In genomic region chr3:97901586-97901985, GRCm38 (mm10) we compare ENCODE assay signal across 8 mouse cellular contexts. TPM values are rescaled to one million over a fixed set of nuclear protein-coding genes. Genes with fewer than 3 reads are reported as not detected.
DNase-seq lines count a peak whose midpoint lies in the region; ATAC-seq and TF ChIP-seq lines count a peak whose summit lies in the region.

No protein-coding gene starts in this region.

- WGBS in kidney, adult 2 months = 4% methylated on average over 5 of the region's 5 CpGs
- WGBS in hindbrain, embryonic 16.5 days = 17% methylated on average over 5 of the region's 5 CpGs
- WGBS in midbrain, embryonic 16.5 days = 22% methylated on average over 5 of the region's 5 CpGs

- H3K36me3 ChIP-seq in kidney, adult 2 months (ENCODE audit: control insufficient read depth, insufficient read depth, low read length) = no peaks in the 10 kb centered on the region
- H3K36me3 ChIP-seq in hindbrain, embryonic 16.5 days (ENCODE audit: control insufficient read depth, insufficient read depth, low read length) = no peaks in the 10 kb centered on the region
- no peaks in the 10 kb centered on the region for H3K36me3 ChIP-seq in midbrain, embryonic 16.5 days (ENCODE audit: control insufficient read depth, insufficient read depth, low read length)

- peaks cover 12% of the 10 kb centered on the region; the same call in 1 of the 2 replicates for H3K4me1 ChIP-seq in kidney, adult 2 months (ENCODE audit: control insufficient read depth, insufficient read depth, low read length)
- H3K4me1 ChIP-seq in brown adipose tissue, adult 24 weeks (ENCODE audit: control insufficient read depth, insufficient read depth, insufficient read length, low read length) = peaks cover 11% of the 10 kb centered on the region
- peaks cover 9% of the 10 kb centered on the region for H3K4me1 ChIP-seq in hindbrain, embryonic 16.5 days (ENCODE audit: control insufficient read depth, insufficient read depth, low read depth, low read length)
- H3K4me1 ChIP-seq in midbrain, embryonic 16.5 days (ENCODE audit: control insufficient read depth, insufficient read depth, low read length) = peaks cover 19% of the 10 kb centered on the region

- TF ChIP-seq POLR2A in kidney, adult 2 months (IDR thresholded peaks at IDR 0.05; ENCODE audit: low read depth, low read length) = no peak

- H3K9ac ChIP-seq in hindbrain, embryonic 16.5 days (ENCODE audit: low read depth, low read length) = peak overlapping the region; percentile 82
- peak overlapping the region; percentile 97 for H3K9ac ChIP-seq in midbrain, embryonic 16.5 days (ENCODE audit: low read depth, low read length)

- H3K9me3 ChIP-seq in hindbrain, embryonic 16.5 days (ENCODE audit: control insufficient read depth, low read length) = no peaks in the 10 kb centered on the region
- no peaks in the 10 kb centered on the region for H3K9me3 ChIP-seq in midbrain, embryonic 16.5 days (replicated peaks; ENCODE audit: control insufficient read depth, low read length, poor library complexity, severe bottlenecking)

- TF ChIP-seq CTCF in kidney, adult 2 months (conservative IDR thresholded peaks at IDR 0.05; ENCODE audit: insufficient read depth, insufficient read length, low read depth, low read length) = no peak

- DNase-seq in kidney, adult 2 months = no peak
- no peak for DNase-seq in kidney, adult 18-20 months
- no peak for DNase-seq in gastrocnemius, adult 8-10 months (ENCODE audit: low spot score in 2 of 2)
- DNase-seq in adrenal gland, adult 8-10 months = no peak

- H3K4me2 ChIP-seq in hindbrain, embryonic 16.5 days (ENCODE audit: low read length) = peak overlapping the region; percentile 86
- peak overlapping the region; percentile 84 for H3K4me2 ChIP-seq in midbrain, embryonic 16.5 days (ENCODE audit: low read length)

- H3K4me3 ChIP-seq in kidney, adult 2 months (ENCODE audit: insufficient read depth, low read depth, low read length) = peak overlapping the region; percentile 82
- H3K4me3 ChIP-seq in brown adipose tissue, adult 24 weeks (ENCODE audit: insufficient read depth, low read depth, low read length) = peak overlapping the region; percentile 96
- peak overlapping the region; percentile 76 for H3K4me3 ChIP-seq in hindbrain, embryonic 16.5 days (ENCODE audit: low read length)
- peak overlapping the region; percentile 98 for H3K4me3 ChIP-seq in midbrain, embryonic 16.5 days (ENCODE audit: low read depth, low read length)

- H3K27ac ChIP-seq in kidney, adult 2 months (ENCODE audit: insufficient read depth, low read depth, low read length) = peak overlapping the region; percentile 3; the same call in 1 of the 2 replicates
- H3K27ac ChIP-seq in brown adipose tissue, adult 24 weeks (replicated peaks; ENCODE audit: low read depth, low read length) = peak overlapping the region; percentile 82
- no peak overlapping the region for H3K27ac ChIP-seq in hindbrain, embryonic 16.5 days (ENCODE audit: low read depth, low read length)
- no peak overlapping the region for H3K27ac ChIP-seq in midbrain, embryonic 16.5 days (ENCODE audit: low read length)

- peak; percentile 15; the same call in 1 of the 2 replicates for ATAC-seq in hindbrain, embryonic 16.5 days
- no peak for ATAC-seq in midbrain, embryonic 16.5 days
- ATAC-seq in inflammation-experienced regulatory T-cells, adult 6 months = no peak

- H3K27me3 ChIP-seq in kidney, adult 2 months (replicated peaks; ENCODE audit: control insufficient read depth, insufficient read depth, low read length) = no peaks in the 10 kb centered on the region
- no peaks in the 10 kb centered on the region for H3K27me3 ChIP-seq in hindbrain, embryonic 16.5 days (replicated peaks; ENCODE audit: control insufficient read depth, insufficient read depth, low read length)
- no peaks in the 10 kb centered on the region for H3K27me3 ChIP-seq in midbrain, embryonic 16.5 days (ENCODE audit: control insufficient read depth, insufficient read depth, low read depth, low read length)

RNA-seq across cellular contexts. Expression of gene Sec22b, which starts 0.6 kb away (rescaled TPM):
- polyA plus RNA-seq in kidney, adult 2 months (2012; rRNA removed) = 24.6 and 31.1 TPM in 2 replicates
- polyA plus RNA-seq in brown adipose tissue, adult 24 weeks (2012; ENCODE audit: insufficient read depth, insufficient read length, missing spikeins) = 53.2 and 65.3 TPM in 2 replicates
- 97.5 and 102 TPM in 2 replicates for polyA plus RNA-seq in hindbrain, embryonic 16.5 days (2015; fragmentation: Nextera tagmentation; extraction: Ambion mirVana)
- polyA plus RNA-seq in midbrain, embryonic 16.5 days (2015; fragmentation: Nextera tagmentation; extraction: Ambion mirVana) = 86.9 and 94.8 TPM in 2 replicates
- 100 to 1,000 TPM in 1 of 3 experiments, 10 to 100 TPM in 2; 74.0 to 102 (median 82.1) TPM for polyA plus RNA-seq in inflammation-experienced regulatory T-cells, adult 6 months (2017; shearing (Covaris generic))
- total RNA-seq in gastrocnemius, adult 8-10 months (2022) = 10 to 100 TPM; 24.8 to 29.2 (median 28.2) TPM
- total RNA-seq in adrenal gland, adult 8-10 months (2022) = 100 to 1,000 TPM; 102 to 214 (median 143) TPM

RNA-seq across cellular contexts. Expression of gene Pde4dip, which starts 13.1 kb away (rescaled TPM):
- polyA plus RNA-seq in kidney, adult 2 months (2012; rRNA removed) = 37.7 and 58.1 TPM in 2 replicates
- polyA plus RNA-seq in brown adipose tissue, adult 24 weeks (2012; ENCODE audit: insufficient read depth, insufficient read length, missing spikeins) = 54.7 and 64.1 TPM in 2 replicates
- polyA plus RNA-seq in hindbrain, embryonic 16.5 days (2015; fragmentation: Nextera tagmentation; extraction: Ambion mirVana) = 60.3 and 69.9 TPM in 2 replicates
- 67.5 and 75.5 TPM in 2 replicates for polyA plus RNA-seq in midbrain, embryonic 16.5 days (2015; fragmentation: Nextera tagmentation; extraction: Ambion mirVana)
- 10 to 100 TPM in 2 of 3 experiments, 1 to 10 TPM in 1; 9.1 to 13.1 (median 11.2) TPM for polyA plus RNA-seq in inflammation-experienced regulatory T-cells, adult 6 months (2017; shearing (Covaris generic))
- total RNA-seq in gastrocnemius, adult 8-10 months (2022) = 1,000 to 10,000 TPM; 3,083 to 3,979 (median 3,594) TPM
- 10 to 100 TPM; 24.3 to 30.4 (median 27.8) TPM for total RNA-seq in adrenal gland, adult 8-10 months (2022)

Comparison
In these comparisons a context has a peak if more than half of its experiments do, and no peak if none do; other contexts are left out.
1. H3K27ac ChIP-seq: peak in kidney, adult 2 months (single experiment) and brown adipose tissue, adult 24 weeks (single experiment); none in hindbrain, embryonic 16.5 days (single experiment) and midbrain, embryonic 16.5 days (single experiment).
2. Peak in every context shown above with its lines, with median percentiles within 50 percentile points of each other: H3K4me3 ChIP-seq.